Comparison of ENCODE assay signal across 8 mouse cellular contexts in genomic region chr15:77799491-77800474, GRCm38 (mm10). TPM values are rescaled to one million over a fixed set of nuclear protein-coding genes. Genes with fewer than 3 reads are reported as not detected.
DNase-seq lines count a peak whose midpoint lies in the region; ATAC-seq and TF ChIP-seq lines count a peak whose summit lies in the region.

No protein-coding gene starts in this region.

- WGBS in thymus, adult 2 months = 72% methylated on average over 8 of the region's 8 CpGs
- WGBS in liver, embryonic 11.5 days = 77% methylated on average over 8 of the region's 8 CpGs

- intact Hi-C loops in gastrocnemius, adult 2 months (cut with DNase I) = loop anchor here (5.0 kb wide), 1 partner anchor 43 kb away; the partner anchor contains the start of gene Myh9
- intact Hi-C loops in gastrocnemius, postnatal 36 days (cut with DNase I) = no loop called here

- H3K9me3 ChIP-seq in liver, embryonic 11.5 days (ENCODE audit: control insufficient read depth, low read length) = no peaks in the 10 kb centered on the region

- H3K4me2 ChIP-seq in liver, embryonic 11.5 days = no peak overlapping the region

- DNase-seq in gastrocnemius, adult 2 months = no peak
- DNase-seq in gastrocnemius, postnatal 36 days = no peak
- no peak for DNase-seq in thymus, adult 2 months
- no peak for DNase-seq in thymus, adult 18-20 months
- no peak for DNase-seq in liver, embryonic 11.5 days (ENCODE audit: low spot score)
- no peak for DNase-seq in retina, postnatal 1 day
- DNase-seq in spleen, postnatal 10 days (ENCODE audit: low spot score in 2 of 2) = no peak

- peaks cover 85% of the 10 kb centered on the region for H3K4me1 ChIP-seq in thymus, adult 2 months (replicated peaks; ENCODE audit: control insufficient read depth, insufficient read depth, low read length)
- H3K4me1 ChIP-seq in liver, embryonic 11.5 days (replicated peaks; ENCODE audit: control insufficient read depth, insufficient read depth, low read length) = peaks cover 59% of the 10 kb centered on the region

- H3K9ac ChIP-seq in liver, embryonic 11.5 days (ENCODE audit: low read depth, low read length) = peak overlapping the region; percentile 37; the same call in 1 of the 2 replicates

- H3K27ac ChIP-seq in gastrocnemius, adult 2 months = peak overlapping the region; percentile 82
- H3K27ac ChIP-seq in thymus, adult 2 months (ENCODE audit: control insufficient read depth, insufficient read depth, low read length) = peak overlapping the region; percentile 97
- H3K27ac ChIP-seq in liver, embryonic 11.5 days (ENCODE audit: low read depth, low read length) = peak overlapping the region; percentile 66

- H3K36me3 ChIP-seq in thymus, adult 2 months (ENCODE audit: control insufficient read depth, insufficient read depth, low read length) = peaks cover 29% of the 10 kb centered on the region
- peaks cover 29% of the 10 kb centered on the region for H3K36me3 ChIP-seq in liver, embryonic 11.5 days (ENCODE audit: control insufficient read depth, insufficient read depth, low read length)

- peak overlapping the region; percentile 47 for H3K4me3 ChIP-seq in gastrocnemius, adult 2 months
- H3K4me3 ChIP-seq in thymus, adult 2 months (ENCODE audit: control insufficient read depth, insufficient read depth, low read length) = no peak overlapping the region
- H3K4me3 ChIP-seq in liver, embryonic 11.5 days (ENCODE audit: low read depth, low read length) = no peak overlapping the region

- no peak for ATAC-seq in liver, embryonic 11.5 days (replicated peaks; ENCODE audit: low FRiP score)
- ATAC-seq in erythroid progenitor cell, adult 5-6 weeks (replicated peaks; ENCODE audit: low FRiP score, poor library complexity, severe bottlenecking) = no peak

- H3K27me3 ChIP-seq in thymus, adult 2 months (ENCODE audit: control insufficient read depth, insufficient read depth, low read length) = no peaks in the 10 kb centered on the region
- no peaks in the 10 kb centered on the region for H3K27me3 ChIP-seq in liver, embryonic 11.5 days (replicated peaks; ENCODE audit: control insufficient read depth, insufficient read depth, low read length)

- no peak for TF ChIP-seq POLR2A in thymus, adult 2 months (IDR thresholded peaks at IDR 0.05; ENCODE audit: control insufficient read depth, extremely low read depth, insufficient read depth, low read length, poor library complexity)

- no peak for TF ChIP-seq CTCF in gastrocnemius, adult 2 months (IDR thresholded peaks at IDR 0.05)
- no peak for TF ChIP-seq CTCF in thymus, adult 2 months (IDR thresholded peaks at IDR 0.05; ENCODE audit: borderline replicate concordance, control insufficient read depth, extremely low read depth, insufficient read depth, low read length, poor library complexity)

RNA-seq across cellular contexts. Expression of gene Myh9, which starts 42.2 kb away (rescaled TPM):
- 10 to 100 TPM; 37.4 to 57.4 TPM for total RNA-seq in gastrocnemius, adult 2 months (2021)
- 10 to 100 TPM; 48.4 to 49.1 TPM for total RNA-seq in gastrocnemius, postnatal 36 days (2021)
- polyA plus RNA-seq in thymus, adult 2 months (2012; rRNA removed) = 167 and 193 TPM in 2 replicates
- polyA plus RNA-seq in liver, embryonic 11.5 days (2014; fragmentation: Nextera tagmentation; extraction: Ambion mirVana) = 49.8 and 53.0 TPM in 2 replicates
- total RNA-seq in erythroid progenitor cell, adult 5-6 weeks (2015; ENCODE audit: low replicate concordance) = 104 and 105 TPM in 2 replicates
- total RNA-seq in erythroid progenitor cell, adult 5-6 weeks (2017; ENCODE audit: low replicate concordance) = 198 and 213 TPM in 2 replicates

RNA-seq across cellular contexts. Expression of gene Apol8, which starts 43.0 kb away (rescaled TPM):
- total RNA-seq in gastrocnemius, adult 2 months (2021) = under 1 TPM; 0.08 to 0.31 TPM
- total RNA-seq in gastrocnemius, postnatal 36 days (2021) = under 1 TPM in 1 of 2 experiments, not detected in 1; 0.47 TPM
- polyA plus RNA-seq in thymus, adult 2 months (2012; rRNA removed) = 0.08 and 0.11 TPM in 2 replicates
- polyA plus RNA-seq in liver, embryonic 11.5 days (2014; fragmentation: Nextera tagmentation; extraction: Ambion mirVana) = 2.9 and 3.2 TPM in 2 replicates
- 160 and 228 TPM in 2 replicates for total RNA-seq in erythroid progenitor cell, adult 5-6 weeks (2015; ENCODE audit: low replicate concordance)
- 210 and 246 TPM in 2 replicates for total RNA-seq in erythroid progenitor cell, adult 5-6 weeks (2017; ENCODE audit: low replicate concordance)

Comparison
In these comparisons a context has a peak if more than half of its experiments do, and no peak if none do; other contexts are left out.
1. RNA of gene Apol8, which starts 43.0 kb away (total RNA-seq): 160 to 246 TPM in erythroid progenitor cell, adult 5-6 weeks; 0.47 TPM in gastrocnemius, postnatal 36 days and 0.08 to 0.31 TPM in gastrocnemius, adult 2 months; every median in the first group is over 100 times any median in the second.
2. Peak in every context shown above with its lines, with median percentiles within 50 percentile points of each other: H3K27ac ChIP-seq.